Mouse (Mus musculus): ENCODE data around the gene H2afb2.

H2afb2 gene

GRCm38 (mm10) chrX:116680878-116681277 lies at the start of gene H2afb2:
TSS of gene H2afb2 (plus strand) at chrX:116681178.
- DNase-seq: no peak
